Comparison of ENCODE assay signal across 13 mouse cellular contexts in the genomic region with DNA sequence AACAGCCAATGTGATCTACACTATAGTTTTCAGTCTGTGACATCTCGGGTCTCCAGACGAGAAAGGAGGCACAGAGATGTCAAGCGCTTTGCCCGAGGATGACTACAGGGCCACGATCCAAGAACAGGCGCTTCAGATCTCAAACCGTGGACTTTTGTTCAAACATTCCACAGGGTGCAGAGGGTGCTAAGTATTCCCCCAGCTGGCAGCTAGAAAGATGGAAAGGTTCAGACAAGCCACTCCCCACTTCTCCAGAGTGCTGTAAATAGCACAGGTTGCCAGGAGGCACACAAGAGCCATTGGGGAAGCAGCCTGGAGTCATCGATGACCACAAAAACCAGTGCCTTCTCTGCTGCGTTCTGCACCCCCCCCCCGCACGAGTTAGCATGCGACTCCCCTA. TPM values are rescaled to one million over a fixed set of nuclear protein-coding genes. Genes with fewer than 3 reads are reported as not detected.
DNase-seq lines count a peak whose midpoint lies in the region; ATAC-seq lines count a peak whose summit lies in the region.
"Had no signal": no experiment of that assay in that cellular context is flagged by ENCODE, and none has a peak within 500 bp of the region (broad histone marks: within the 10 kb centered on the region; RNA-seq: fewer than 3 reads in every experiment).

No protein-coding gene starts in this region.

- peaks cover 77% of the 10 kb centered on the region for H3K4me1 ChIP-seq in heart, embryonic 12.5 days (replicated peaks)
- peaks cover 76% of the 10 kb centered on the region for H3K4me1 ChIP-seq in limb, embryonic 12.5 days (replicated peaks)
- peaks cover 86% of the 10 kb centered on the region for H3K4me1 ChIP-seq in limb, embryonic 10.5 days
- peaks cover 70% of the 10 kb centered on the region for H3K4me1 ChIP-seq in kidney, embryonic 16.5 days (ENCODE audit: insufficient read depth, low read length)
- peaks cover 95% of the 10 kb centered on the region for H3K4me1 ChIP-seq in neural tube, embryonic 13.5 days (replicated peaks)

- H3K4me2 ChIP-seq in heart, embryonic 12.5 days, result peak overlapping the region; percentile 56
- peak overlapping the region; percentile 10; the same call in 1 of the 2 replicates for H3K4me2 ChIP-seq in limb, embryonic 12.5 days
- 0 out of 2 replicates have a peak overlapping the region, but pooled peaks have one; percentile 44 for H3K4me2 ChIP-seq in kidney, embryonic 16.5 days (replicated peaks; ENCODE audit: low read depth, low read length)
- peak overlapping the region; percentile 46 for H3K4me2 ChIP-seq in neural tube, embryonic 13.5 days

- no peak overlapping the region for H3K4me3 ChIP-seq in heart, embryonic 12.5 days
- no peak overlapping the region for H3K4me3 ChIP-seq in limb, embryonic 12.5 days (replicated peaks)
- H3K4me3 ChIP-seq in limb, embryonic 10.5 days, result no peak overlapping the region
- H3K4me3 ChIP-seq in kidney, embryonic 16.5 days (ENCODE audit: low read length), result no peak overlapping the region
- no peak overlapping the region for H3K4me3 ChIP-seq in neural tube, embryonic 13.5 days

- no peaks in the 10 kb centered on the region for H3K36me3 ChIP-seq in heart, embryonic 12.5 days
- peaks cover 8% of the 10 kb centered on the region for H3K36me3 ChIP-seq in limb, embryonic 12.5 days
- H3K36me3 ChIP-seq in limb, embryonic 10.5 days, result no peaks in the 10 kb centered on the region
- H3K36me3 ChIP-seq in kidney, embryonic 16.5 days (ENCODE audit: insufficient read depth, low read length), result no peaks in the 10 kb centered on the region
- no peaks in the 10 kb centered on the region for H3K36me3 ChIP-seq in neural tube, embryonic 13.5 days
- H3K36me3 ChIP-seq: embryonic facial prominence, embryonic 15.5 days had no signal

- intact Hi-C loops in left cerebral cortex, postnatal 25 days (cut with DNase I), result no loop called here

- no peak for DNase-seq in heart, adult 8-10 months (ENCODE audit: low spot score)
- no peak for DNase-seq in limb, embryonic 10.5 days (ENCODE audit: low spot score)
- DNase-seq in left cerebral cortex, postnatal 25 days (ENCODE audit: low spot score in 2 of 2), result no peak
- DNase-seq in urinary bladder, postnatal 4 days (ENCODE audit: low spot score in 2 of 2), result no peak
- DNase-seq: B cell, adult 2 months; gastrocnemius, adult 2 months had no signal

- H3K27me3 ChIP-seq in heart, embryonic 12.5 days (replicated peaks), result peaks cover 73% of the 10 kb centered on the region
- peaks cover 63% of the 10 kb centered on the region for H3K27me3 ChIP-seq in limb, embryonic 12.5 days
- H3K27me3 ChIP-seq in limb, embryonic 10.5 days (ENCODE audit: low read depth, poor library complexity, severe bottlenecking), result peaks cover 91% of the 10 kb centered on the region
- H3K27me3 ChIP-seq in kidney, embryonic 16.5 days (ENCODE audit: insufficient read depth, low read length), result peaks cover 17% of the 10 kb centered on the region
- peaks cover 64% of the 10 kb centered on the region for H3K27me3 ChIP-seq in neural tube, embryonic 13.5 days

- no peak overlapping the region for H3K9ac ChIP-seq in heart, embryonic 12.5 days
- H3K9ac ChIP-seq in limb, embryonic 12.5 days (replicated peaks), result no peak overlapping the region
- peak overlapping the region; percentile 30; the same call in 1 of the 2 replicates for H3K9ac ChIP-seq in kidney, embryonic 16.5 days (replicated peaks; ENCODE audit: low read length)
- peak overlapping the region; percentile 59 for H3K9ac ChIP-seq in neural tube, embryonic 13.5 days
- H3K9ac ChIP-seq: embryonic facial prominence, embryonic 15.5 days; limb, embryonic 15.5 days had no signal

- H3K9me3 ChIP-seq in heart, embryonic 12.5 days (replicated peaks), result no peaks in the 10 kb centered on the region
- H3K9me3 ChIP-seq in limb, embryonic 12.5 days, result no peaks in the 10 kb centered on the region
- no peaks in the 10 kb centered on the region for H3K9me3 ChIP-seq in limb, embryonic 10.5 days (replicated peaks)
- H3K9me3 ChIP-seq in kidney, embryonic 16.5 days (ENCODE audit: low read length), result no peaks in the 10 kb centered on the region
- H3K9me3 ChIP-seq in neural tube, embryonic 13.5 days, result no peaks in the 10 kb centered on the region
- H3K9me3 ChIP-seq: embryonic facial prominence, embryonic 15.5 days; limb, embryonic 15.5 days; megakaryocyte, embryonic 14.5 days had no signal

- no peak for ATAC-seq in heart, embryonic 12.5 days (ENCODE audit: insufficient number of reproducible peaks, low FRiP score)
- ATAC-seq in limb, embryonic 12.5 days (ENCODE audit: insufficient number of reproducible peaks, insufficient read depth, low FRiP score, low TSS enrichment, low read depth), result no peak
- no peak for ATAC-seq in kidney, embryonic 16.5 days (ENCODE audit: low FRiP score, low TSS enrichment)
- no peak for ATAC-seq in neural tube, embryonic 13.5 days (ENCODE audit: low read depth)

- WGBS in heart, embryonic 12.5 days, result 41% methylated on average over 12 of the region's 12 CpGs
- 54% methylated on average over 12 of the region's 12 CpGs for WGBS in limb, embryonic 12.5 days
- 61% methylated on average over 12 of the region's 12 CpGs for WGBS in limb, embryonic 10.5 days
- 48% methylated on average over 12 of the region's 12 CpGs for WGBS in kidney, embryonic 16.5 days
- WGBS in neural tube, embryonic 13.5 days, result 41% methylated on average over 12 of the region's 12 CpGs

- H3K27ac ChIP-seq in heart, embryonic 12.5 days (ENCODE audit: poor library complexity, severe bottlenecking), result no peak overlapping the region; the same call in 1 of the 2 replicates
- no peak overlapping the region for H3K27ac ChIP-seq in limb, embryonic 12.5 days
- H3K27ac ChIP-seq in limb, embryonic 10.5 days, result no peak overlapping the region
- H3K27ac ChIP-seq in kidney, embryonic 16.5 days (ENCODE audit: low read length), result no peak overlapping the region
- peak overlapping the region; percentile 86 for H3K27ac ChIP-seq in neural tube, embryonic 13.5 days (replicated peaks)
- H3K27ac ChIP-seq: embryonic facial prominence, embryonic 15.5 days; gastrocnemius, adult 2 months; limb, embryonic 15.5 days had no signal

RNA-seq across cellular contexts. Expression of a gene that starts 28.5 kb away (rescaled TPM):
- polyA plus RNA-seq in heart, embryonic 12.5 days (2016; fragmentation: Nextera tagmentation; extraction: Ambion mirVana), result 5.4 and 6.4 TPM in 2 replicates
- 10 to 100 TPM; 56.2 to 63.4 (median 59.7) TPM for total RNA-seq in heart, adult 8-10 months (2022)
- 12.1 and 13.6 TPM in 2 replicates for polyA plus RNA-seq in limb, embryonic 12.5 days (2016; fragmentation: Nextera tagmentation; extraction: Ambion mirVana)
- polyA plus RNA-seq in limb, embryonic 10.5 days (2016; fragmentation: Nextera tagmentation; extraction: Ambion mirVana), result 8.1 and 8.3 TPM in 2 replicates
- 7.3 and 8.3 TPM in 2 replicates for polyA plus RNA-seq in kidney, embryonic 16.5 days (2015; fragmentation: Nextera tagmentation; extraction: Ambion mirVana)
- 11.8 and 12.7 TPM in 2 replicates for polyA plus RNA-seq in neural tube, embryonic 13.5 days (2015; fragmentation: Nextera tagmentation; extraction: Ambion mirVana)
- total RNA-seq in left cerebral cortex, postnatal 25 days (2021), result 100 to 1,000 TPM; 181 to 193 TPM

Comparison
In these comparisons a context has a peak if more than half of its experiments do, and no peak if none do; other contexts are left out.
1. H3K9ac ChIP-seq: peak in kidney, embryonic 16.5 days (single experiment) and neural tube, embryonic 13.5 days (single experiment); none in heart, embryonic 12.5 days (single experiment) and limb, embryonic 12.5 days (single experiment).
2. Peak in every context shown above with its lines, with median percentiles within 50 percentile points of each other: H3K4me2 ChIP-seq.